Mouse (Mus musculus) intestine, postnatal 0 days (tissue): ENCODE measurements at regions not wholly inside any gene's neighbourhood (a gene's known extent, or its start where the extent isn't known, plus 50 kb on each side); places are given as distances from the start of the nearest gene placed in this dataset.

ENCODE experiments used
- ATAC-seq: fragments of 200-750 bp; cut with Nextera tagmentation; 2 replicates; pipeline ENCODE4 v1.8.0; 2017; ENCODE audit warnings: mild to moderate bottlenecking, moderate TSS enrichment, moderate library complexity
- H3K27ac ChIP-seq: fragments of 300-500 bp; sonication (generic); 2 replicates; pipeline ENCODE4 v1.5.1; 2014; ENCODE audit warnings: mild to moderate bottlenecking, low read depth, low read length, moderate library complexity
- H3K27me3 ChIP-seq: fragments of 300-500 bp; sonication (generic); replicated peaks from 2 replicates; pipeline ENCODE4 v1.6.1; 2014; ENCODE audit warnings: low read length, mixed read lengths; ENCODE audit not compliant: control insufficient read depth, insufficient read depth
- H3K36me3 ChIP-seq: fragments of 300-500 bp; sonication (generic); 2 replicates; pipeline ENCODE4 v1.6.1; 2014; ENCODE audit warnings: mild to moderate bottlenecking, moderate library complexity; ENCODE audit not compliant: control insufficient read depth, insufficient read depth
- H3K4me1 ChIP-seq: fragments of 300-500 bp; sonication (generic); replicated peaks from 2 replicates; pipeline ENCODE4 v1.6.1; 2014; ENCODE audit warnings: antibody characterized with exemption, low read length, mixed read lengths; ENCODE audit not compliant: control insufficient read depth, insufficient read depth
- H3K4me2 ChIP-seq: fragments of 300-500 bp; sonication (generic); replicated peaks from 2 replicates; pipeline ENCODE4 v1.6.1; 2014; ENCODE audit warnings: low read depth, mild to moderate bottlenecking, moderate library complexity
- H3K4me3 ChIP-seq: fragments of 300-500 bp; sonication (generic); 2 replicates; pipeline ENCODE4 v1.5.1; 2014; ENCODE audit warnings: low read depth, low read length
- H3K9ac ChIP-seq: fragments of 300-500 bp; sonication (generic); 2 replicates; pipeline ENCODE4 v1.6.1; 2014; ENCODE audit warnings: mild to moderate bottlenecking, low read depth, low read length
- H3K9me3 ChIP-seq: fragments of 300-500 bp; sonication (generic); 2 replicates; pipeline ENCODE4 v1.6.1; 2016; ENCODE audit warnings: mixed run types; ENCODE audit not compliant: control insufficient read depth
- CTCF ChIP-seq: sonication (generic); IDR thresholded peaks from 2 replicates; pipeline ENCODE4 v1.5.1; 2016; ENCODE audit warnings: low read depth, mild to moderate bottlenecking, control low read depth, antibody characterized with exemption, moderate library complexity
- WGBS: fragments of 180-500 bp; shearing (Covaris S2); extraction: QIAGEN DNeasy Blood & Tissue Kit; methylation state at CpG from one replicate; pipeline ENCODE4 v1.1.7; 2014; 5-methylcytosine and 5-hydroxymethylcytosine counted together

DNA sequence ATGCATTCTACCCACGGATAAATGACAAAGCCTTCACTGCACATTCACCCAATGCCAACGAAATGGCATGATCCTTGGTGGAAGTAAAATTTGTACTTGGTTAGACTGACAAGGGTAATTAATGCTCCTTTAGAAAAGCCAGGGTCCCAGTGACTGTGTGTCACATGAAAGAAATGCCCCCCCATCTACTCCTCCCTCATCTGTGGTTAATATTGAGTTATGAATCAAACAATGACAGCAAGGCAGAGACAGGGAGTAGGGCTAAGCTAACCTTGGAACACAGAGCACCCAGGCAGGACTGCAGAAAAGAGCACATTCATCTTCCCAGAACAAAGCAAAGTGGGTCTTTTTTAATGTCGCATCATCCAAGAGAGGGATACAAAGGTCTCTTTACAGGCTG lies 209.1 kb upstream of the Zbtb20 start:
- Histone ChIP-seq H3K4me1 (no peaks in the 10 kb centered on the region), H3K27me3 (no peaks in the 10 kb centered on the region), H3K27ac (no peak overlapping the region), H3K36me3 (no peaks in the 10 kb centered on the region), H3K9ac (no peak overlapping the region), H3K4me3 (no peak overlapping the region), H3K4me2 (no peak overlapping the region), H3K9me3 (no peaks in the 10 kb centered on the region)
- WGBS, result 78% methylated on average over 3 of the region's 3 CpGs
- TF ChIP-seq CTCF, result no peak
- ATAC-seq, result no peak

- WGBS, result 85% methylated on average over 10 of the region's 10 CpGs
- Histone ChIP-seq H3K4me1 (no peaks in the 10 kb centered on the region), H3K9me3 (0 out of 2 replicates have a peak, but pooled peaks cover 3% of the 10 kb centered on the region), H3K4me3 (no peak overlapping the region), H3K27me3 (no peaks in the 10 kb centered on the region), H3K9ac (no peak overlapping the region), H3K36me3 (no peaks in the 10 kb centered on the region), H3K4me2 (no peak overlapping the region), H3K27ac (no peak overlapping the region)
- TF ChIP-seq CTCF, result no peak
- no peak for ATAC-seq
These were observed 223.6 kb upstream of the Zbtb20 start for GRCm38 (mm10) chr16:42651904-42652732.

DNA sequence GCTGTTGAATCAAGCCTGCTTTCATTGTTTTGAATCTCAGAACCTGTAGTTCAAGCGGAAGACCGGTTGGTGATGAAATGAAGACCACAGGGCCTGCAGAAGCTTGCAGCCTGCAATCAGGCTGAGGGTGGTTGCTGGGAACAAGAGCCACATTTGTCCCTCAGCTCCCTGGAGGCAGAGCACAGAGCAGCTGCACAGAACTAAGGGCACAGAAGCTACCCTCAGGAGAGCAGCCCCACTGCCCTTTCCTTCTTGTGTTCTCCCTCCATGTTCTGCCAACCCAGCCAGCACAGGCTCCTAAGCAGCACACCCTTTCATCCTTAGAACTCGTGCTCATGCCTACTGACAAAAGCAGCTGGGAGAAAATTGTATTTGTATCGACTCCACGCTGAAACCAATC lies 225.9 kb upstream of the Zbtb20 start:
- 82% methylated on average over 5 of the region's 5 CpGs for WGBS
- no peak for TF ChIP-seq CTCF
- no peak for ATAC-seq
- Histone ChIP-seq H3K9me3 (0 out of 2 replicates have a peak, but pooled peaks cover 3% of the 10 kb centered on the region), H3K27me3 (no peaks in the 10 kb centered on the region), H3K4me1 (no peaks in the 10 kb centered on the region), H3K4me3 (no peak overlapping the region), H3K4me2 (no peak overlapping the region), H3K36me3 (no peaks in the 10 kb centered on the region), H3K27ac (no peak overlapping the region), H3K9ac (no peak overlapping the region)

- Histone ChIP-seq H3K9ac (no peak overlapping the region), H3K9me3 (0 out of 2 replicates have a peak, but pooled peaks cover under 1% of the 10 kb centered on the region), H3K4me1 (no peaks in the 10 kb centered on the region), H3K36me3 (no peaks in the 10 kb centered on the region), H3K27me3 (no peaks in the 10 kb centered on the region), H3K27ac (no peak overlapping the region), H3K4me2 (no peak overlapping the region), H3K4me3 (no peak overlapping the region)
- ATAC-seq, result no peak
- 88% methylated on average over 5 of the region's 5 CpGs for WGBS
- TF ChIP-seq CTCF, result no peak
These were observed 227.0 kb upstream of the Zbtb20 start for GRCm38 (mm10) chr16:42648531-42649142.

GRCm38 (mm10) chr16:42647762-42648161 lies 227.9 kb upstream of the Zbtb20 start:
- no peak overlapping the region for H3K4me2 ChIP-seq
- ATAC-seq, result no peak

DNA sequence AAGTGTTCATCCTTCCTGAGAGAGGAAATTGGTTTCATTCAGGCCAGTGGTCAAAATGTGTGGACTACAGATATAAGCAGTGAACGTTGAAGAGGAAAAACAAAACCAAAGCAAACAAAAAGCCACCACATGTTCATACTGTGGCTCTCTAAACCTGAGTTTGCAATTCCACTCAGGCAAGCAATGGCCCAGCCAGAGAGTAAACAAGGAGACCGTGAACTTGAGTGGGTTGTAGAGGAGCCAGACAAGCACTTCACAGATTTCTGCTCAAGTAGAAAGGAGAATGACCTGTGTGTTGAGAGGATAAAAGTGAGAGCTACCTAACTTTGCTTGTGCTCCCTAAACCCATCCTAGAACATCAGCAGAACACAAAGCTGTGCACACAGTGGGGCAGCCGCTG lies 239.9 kb upstream of the Zbtb20 start:
- no peak for ATAC-seq
- H3K9ac ChIP-seq, result no peak overlapping the region
- no peak overlapping the region for H3K4me3 ChIP-seq
- no peaks in the 10 kb centered on the region for H3K9me3 ChIP-seq
- H3K36me3 ChIP-seq, result no peaks in the 10 kb centered on the region
- H3K4me2 ChIP-seq, result no peak overlapping the region
- no peak for TF ChIP-seq CTCF
- H3K27me3 ChIP-seq, result no peaks in the 10 kb centered on the region
- H3K4me1 ChIP-seq, result no peaks in the 10 kb centered on the region
- WGBS, result 61% methylated on average over 3 of the region's 3 CpGs
- H3K27ac ChIP-seq, result no peak overlapping the region

More at GRCm38 (mm10) chr16:42647762-42648161, 227.9 kb upstream of the Zbtb20 start:
- Histone ChIP-seq H3K9ac (no peak overlapping the region), H3K4me1 (no peaks in the 10 kb centered on the region), H3K27ac (no peak overlapping the region), H3K36me3 (no peaks in the 10 kb centered on the region), H3K9me3 (no peaks in the 10 kb centered on the region), H3K27me3 (no peaks in the 10 kb centered on the region), H3K4me3 (no peak overlapping the region)
- 88% methylated on average over 5 of the region's 5 CpGs for WGBS
- no peak for TF ChIP-seq CTCF
